Mouse (Mus musculus): ENCODE measurements at regions not wholly inside any gene's neighbourhood (a gene's known extent, or its start where the extent isn't known, plus 50 kb on each side); places are given as distances from the start of the nearest gene placed in this dataset.

- 81% methylated on average over 15 of the region's 15 CpGs for WGBS
- H3K4me2 ChIP-seq (replicated peaks), result no peak overlapping the region
- DNase-seq (ENCODE audit: low spot score), result no peak
- H3K27me3 ChIP-seq (ENCODE audit: control insufficient read depth, insufficient read depth, low read length), result no peaks in the 10 kb centered on the region
- no peak overlapping the region for H3K27ac ChIP-seq
- ATAC-seq (ENCODE audit: low FRiP score), result no peak
- no peaks in the 10 kb centered on the region for H3K36me3 ChIP-seq (replicated peaks; ENCODE audit: control insufficient read depth, insufficient read depth)
- peaks cover 4% of the 10 kb centered on the region; the same call in 1 of the 2 replicates for H3K9me3 ChIP-seq (ENCODE audit: control insufficient read depth, low read length)
- no peaks in the 10 kb centered on the region for H3K4me1 ChIP-seq (replicated peaks; ENCODE audit: control insufficient read depth, insufficient read depth, low read length)
- H3K9ac ChIP-seq, result no peak overlapping the region
- H3K4me3 ChIP-seq (replicated peaks; ENCODE audit: low read length), result no peak overlapping the region
These were observed 79.3 kb upstream of the Six2 start for GRCm38 (mm10) chr17:85767201-85767862.

GRCm38 (mm10) chr17:85766556-85766955 is 78.5 kb upstream of the Six2 start:
- DNase-seq (ENCODE audit: low spot score), result no peak
- Histone ChIP-seq H3K9ac (no peak overlapping the region), H3K4me1 (replicated peaks; ENCODE audit: control insufficient read depth, insufficient read depth, low read length) (no peaks in the 10 kb centered on the region), H3K27me3 (ENCODE audit: control insufficient read depth, insufficient read depth, low read length) (no peaks in the 10 kb centered on the region), H3K4me2 (replicated peaks) (no peak overlapping the region), H3K9me3 (ENCODE audit: control insufficient read depth, low read length) (peaks cover 9% of the 10 kb centered on the region; the same call in 1 of the 2 replicates), H3K4me3 (replicated peaks; ENCODE audit: low read length) (no peak overlapping the region), H3K27ac (no peak overlapping the region), H3K36me3 (replicated peaks; ENCODE audit: control insufficient read depth, insufficient read depth) (no peaks in the 10 kb centered on the region)
- WGBS, result 11% methylated on average over 5 of the region's 5 CpGs
- no peak for ATAC-seq (ENCODE audit: low FRiP score)

DNA sequence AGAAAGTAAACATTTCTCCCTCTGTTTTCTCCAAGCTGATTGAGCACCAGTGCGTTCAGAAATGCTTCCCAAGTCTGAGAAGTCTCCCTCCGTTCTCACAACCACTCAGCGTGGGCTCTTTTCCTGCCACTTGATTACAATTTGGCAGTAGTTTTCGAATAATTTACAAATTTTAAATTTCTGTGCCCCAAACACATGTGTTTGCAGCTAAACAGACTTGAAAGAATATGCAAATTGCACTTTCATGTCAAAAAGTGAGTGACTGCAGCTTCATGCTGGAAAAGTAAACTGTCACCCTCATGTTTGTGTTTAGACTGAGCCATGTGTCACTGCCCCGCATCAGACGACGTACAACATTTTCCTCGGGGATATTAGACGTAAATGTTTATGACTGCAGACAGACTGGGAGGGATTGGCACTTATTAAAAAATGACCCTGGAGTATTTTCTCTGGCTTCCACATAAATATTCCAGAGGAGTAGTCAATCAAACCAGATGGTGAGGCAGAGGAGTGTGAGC is 70.6 kb upstream of the Six2 start:
- Histone ChIP-seq H3K4me3 (replicated peaks; ENCODE audit: low read length) (no peak overlapping the region), H3K27me3 (ENCODE audit: control insufficient read depth, insufficient read depth, low read length) (0 out of 2 replicates have a peak, but pooled peaks cover 1% of the 10 kb centered on the region), H3K4me2 (replicated peaks) (no peak overlapping the region), H3K4me1 (replicated peaks; ENCODE audit: control insufficient read depth, insufficient read depth, low read length) (no peaks in the 10 kb centered on the region), H3K36me3 (replicated peaks; ENCODE audit: control insufficient read depth, insufficient read depth) (no peaks in the 10 kb centered on the region), H3K9me3 (ENCODE audit: control insufficient read depth, low read length) (peaks cover 13% of the 10 kb centered on the region; the same call in 1 of the 2 replicates), H3K9ac (no peak overlapping the region), H3K27ac (no peak overlapping the region)
- 59% methylated on average over 9 of the region's 9 CpGs for whole genome bisulfite sequencing
- DNase-seq (ENCODE audit: low spot score) (no peak), ATAC-seq (ENCODE audit: low FRiP score) (no peak)

DNA sequence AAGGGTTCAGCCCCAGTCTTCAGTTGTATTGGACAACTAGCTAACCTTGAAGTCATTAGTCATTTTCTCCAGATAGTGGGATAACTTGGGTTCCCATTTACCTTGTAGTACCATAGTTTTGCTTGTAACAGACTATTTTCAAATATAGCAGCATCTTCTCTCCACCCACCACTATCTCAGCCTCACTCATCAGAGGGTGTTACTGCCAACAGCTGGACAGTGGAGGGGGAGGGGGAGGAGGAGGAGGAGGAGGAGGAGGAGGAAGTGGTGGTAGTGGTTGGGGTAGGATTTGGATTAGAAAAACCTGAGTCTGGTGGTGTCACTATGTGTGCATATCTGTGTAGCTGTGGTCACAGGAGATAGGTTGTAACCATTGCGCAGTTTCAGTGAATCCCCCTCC is 69.6 kb upstream of the Six2 start:
- no peak for DNase-seq (ENCODE audit: low spot score)
- Histone ChIP-seq H3K36me3 (replicated peaks; ENCODE audit: control insufficient read depth, insufficient read depth) (no peaks in the 10 kb centered on the region), H3K27me3 (ENCODE audit: control insufficient read depth, insufficient read depth, low read length) (0 out of 2 replicates have a peak, but pooled peaks cover 5% of the 10 kb centered on the region), H3K27ac (no peak overlapping the region), H3K9me3 (ENCODE audit: control insufficient read depth, low read length) (peaks cover 14% of the 10 kb centered on the region; the same call in 1 of the 2 replicates), H3K4me3 (replicated peaks; ENCODE audit: low read length) (no peak overlapping the region), H3K4me1 (replicated peaks; ENCODE audit: control insufficient read depth, insufficient read depth, low read length) (no peaks in the 10 kb centered on the region), H3K4me2 (replicated peaks) (no peak overlapping the region), H3K9ac (no peak overlapping the region)
- ATAC-seq (ENCODE audit: low FRiP score), result no peak
- WGBS, result 100% methylated on average over 1 of the region's 1 CpGs

DNA sequence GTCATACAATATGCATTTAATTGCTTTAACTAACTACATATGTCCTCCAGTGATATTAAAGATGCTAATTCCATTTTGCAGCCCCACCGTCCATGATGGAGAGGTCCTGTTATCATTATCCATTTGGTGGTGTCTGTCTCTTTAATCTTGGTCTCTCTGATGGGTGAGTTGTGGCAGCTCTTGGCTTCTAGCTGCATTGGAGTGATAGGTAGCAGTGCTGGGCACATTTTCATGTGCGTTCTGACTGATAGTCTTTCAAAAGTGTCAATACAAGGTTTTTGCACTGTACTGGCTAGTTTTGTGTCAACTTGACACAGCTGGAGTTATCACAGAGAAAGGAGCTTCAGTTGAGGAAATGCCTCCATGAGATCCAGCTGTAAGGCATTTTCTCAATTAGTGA is 67.5 kb upstream of the Six2 start:
- ATAC-seq (ENCODE audit: low FRiP score) (no peak), DNase-seq (ENCODE audit: low spot score) (no peak)
- no peak overlapping the region for H3K4me2 ChIP-seq (replicated peaks)
- no peak overlapping the region for H3K27ac ChIP-seq
- H3K9me3 ChIP-seq (ENCODE audit: control insufficient read depth, low read length), result 0 out of 2 replicates have a peak, but pooled peaks cover 7% of the 10 kb centered on the region
- no peak overlapping the region for H3K9ac ChIP-seq
- peaks cover 9% of the 10 kb centered on the region; the same call in 1 of the 2 replicates for H3K27me3 ChIP-seq (ENCODE audit: control insufficient read depth, insufficient read depth, low read length)
- 84% methylated on average over 2 of the region's 2 CpGs for WGBS
- no peaks in the 10 kb centered on the region for H3K4me1 ChIP-seq (replicated peaks; ENCODE audit: control insufficient read depth, insufficient read depth, low read length)
- no peak overlapping the region for H3K4me3 ChIP-seq (replicated peaks; ENCODE audit: low read length)
- H3K36me3 ChIP-seq (replicated peaks; ENCODE audit: control insufficient read depth, insufficient read depth), result no peaks in the 10 kb centered on the region

- H3K4me1 ChIP-seq (replicated peaks; ENCODE audit: control insufficient read depth, insufficient read depth, low read length), result peaks cover 8% of the 10 kb centered on the region; the same call in 1 of the 2 replicates
- H3K9me3 ChIP-seq (ENCODE audit: control insufficient read depth, low read length), result 0 out of 2 replicates have a peak, but pooled peaks cover 3% of the 10 kb centered on the region
- peak overlapping the region; percentile 35 for H3K4me2 ChIP-seq (replicated peaks)
- H3K27me3 ChIP-seq (ENCODE audit: control insufficient read depth, insufficient read depth, low read length), result peaks cover 8% of the 10 kb centered on the region; the same call in 1 of the 2 replicates
- no peak overlapping the region for H3K4me3 ChIP-seq (replicated peaks; ENCODE audit: low read length)
- peak overlapping the region; percentile 9; the same call in 1 of the 2 replicates for H3K27ac ChIP-seq
- DNase-seq (ENCODE audit: low spot score) (peak; percentile 58), ATAC-seq (ENCODE audit: low FRiP score) (peak; percentile 71)
- WGBS, result 5% methylated on average over 10 of the region's 10 CpGs
- H3K36me3 ChIP-seq (replicated peaks; ENCODE audit: control insufficient read depth, insufficient read depth), result no peaks in the 10 kb centered on the region
- H3K9ac ChIP-seq, result no peak overlapping the region
These were observed 60.6 kb upstream of the Six2 start for GRCm38 (mm10) chr17:85748649-85749081.

DNA sequence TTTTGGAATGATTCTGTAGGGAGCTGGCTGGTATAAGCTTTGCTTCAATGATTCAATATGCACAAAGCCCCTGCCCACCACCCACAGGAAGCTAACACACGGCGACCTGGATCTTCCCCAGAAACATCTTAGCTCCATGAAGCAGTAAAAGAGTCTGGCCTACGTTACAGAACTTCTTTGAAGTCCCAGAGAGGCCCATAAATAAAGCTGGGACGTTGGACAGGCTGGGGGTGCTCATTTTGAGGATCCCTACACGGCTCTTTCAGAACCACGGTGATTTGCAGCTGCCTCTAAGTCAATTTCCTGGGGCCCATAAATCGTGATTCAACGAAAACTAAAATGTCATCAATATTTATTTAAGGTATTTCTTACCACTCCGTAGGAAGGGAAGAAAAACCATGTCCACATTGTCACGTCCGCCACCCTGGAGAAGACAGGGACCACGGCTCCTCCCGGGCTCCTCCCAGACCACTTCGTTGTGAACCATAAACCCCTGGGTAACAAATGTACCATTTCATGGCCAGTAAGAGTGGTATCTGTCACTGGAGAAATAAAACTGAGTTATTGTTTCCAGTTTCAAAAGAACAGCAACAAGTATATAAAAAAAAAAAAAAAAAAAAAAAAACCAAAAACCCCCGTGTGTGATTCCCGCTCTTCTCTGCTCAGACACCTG is 60.0 kb upstream of the Six2 start:
- H3K4me3 ChIP-seq (replicated peaks; ENCODE audit: low read length), result no peak overlapping the region
- no peak overlapping the region for H3K27ac ChIP-seq
- no peak overlapping the region for H3K9ac ChIP-seq
- DNase-seq (ENCODE audit: low spot score), result no peak
- peaks cover 8% of the 10 kb centered on the region; the same call in 1 of the 2 replicates for H3K4me1 ChIP-seq (replicated peaks; ENCODE audit: control insufficient read depth, insufficient read depth, low read length)
- peaks cover 4% of the 10 kb centered on the region; the same call in 1 of the 2 replicates for H3K27me3 ChIP-seq (ENCODE audit: control insufficient read depth, insufficient read depth, low read length)
- WGBS, result 48% methylated on average over 16 of the region's 16 CpGs
- no peaks in the 10 kb centered on the region for H3K36me3 ChIP-seq (replicated peaks; ENCODE audit: control insufficient read depth, insufficient read depth)
- H3K4me2 ChIP-seq (replicated peaks), result peak overlapping the region; percentile 35
- ATAC-seq (ENCODE audit: low FRiP score), result no peak
- no peaks in the 10 kb centered on the region for H3K9me3 ChIP-seq (ENCODE audit: control insufficient read depth, low read length)
